In the genomic region with DNA sequence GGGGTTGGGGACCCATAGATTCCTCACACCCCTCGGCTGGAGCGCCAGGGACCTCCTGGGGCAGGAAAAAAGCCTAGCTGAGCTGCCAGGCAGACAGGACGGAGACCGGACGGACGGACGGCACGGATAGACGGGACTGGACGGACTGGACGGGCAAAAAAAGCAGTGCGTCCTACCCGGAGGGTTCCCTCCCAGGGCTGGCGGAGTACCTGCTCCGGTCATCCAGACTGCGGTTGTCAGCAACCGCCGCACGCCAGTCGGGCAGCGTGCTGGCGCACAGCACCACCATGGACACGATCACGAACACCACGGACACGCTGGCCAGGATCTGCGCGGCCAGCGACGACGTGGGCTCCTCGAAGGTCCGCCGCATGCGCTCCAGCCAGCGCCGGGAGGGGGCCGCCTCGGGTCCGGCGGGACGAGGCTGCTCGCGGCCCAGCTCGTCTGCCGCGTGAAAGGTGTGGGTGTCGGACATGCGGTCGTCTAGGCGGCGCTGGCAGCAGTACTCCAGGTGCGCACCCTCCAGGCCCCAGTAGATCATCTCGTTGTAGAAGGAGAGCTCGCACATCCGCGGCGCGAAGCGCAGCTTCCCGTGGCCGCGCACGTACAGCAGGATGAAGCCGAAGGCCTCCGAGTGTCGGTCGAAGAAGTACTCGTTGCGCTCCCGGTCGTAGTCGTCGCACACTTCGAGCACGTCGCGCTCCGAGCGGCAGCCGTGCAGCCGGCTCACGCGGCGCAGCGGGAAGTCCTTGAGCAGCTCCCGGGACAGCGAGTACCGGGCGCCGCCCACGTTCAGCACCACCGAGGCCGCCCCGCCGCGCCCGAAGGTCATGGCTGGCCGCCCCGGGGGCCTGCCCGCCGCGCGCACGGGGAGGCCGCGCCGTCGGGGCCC, we compare ENCODE assay signal across 8 mouse cellular contexts. TPM values are rescaled to one million over a fixed set of nuclear protein-coding genes. Genes with fewer than 3 reads are reported as not detected.
A peak's percentile ranks its signal among the peaks of the same experiment; 100 is the strongest.
DNase-seq lines count a peak whose midpoint lies in the region; ATAC-seq and TF ChIP-seq lines count a peak whose summit lies in the region.

No protein-coding gene starts in this region.

- H3K9me3 ChIP-seq in hindbrain, embryonic 10.5 days: no peaks in the 10 kb centered on the region; the same call in 1 of the 2 replicates

- 2% methylated on average over 109 of the region's 109 CpGs for WGBS in hindbrain, embryonic 10.5 days
- 3% methylated on average over 108 of the region's 109 CpGs for WGBS in small intestine, adult 2 months

- intact Hi-C loops in left cerebral cortex, postnatal 4 days (cut with DNase I): loop anchor here (5.0 to 10.0 kb wide), 3 partner anchors 76 to 356 kb away; partner anchors contain the start of gene Mta3

- H3K4me1 ChIP-seq in hindbrain, embryonic 10.5 days (replicated peaks): peaks cover 28% of the 10 kb centered on the region
- peaks cover 10% of the 10 kb centered on the region for H3K4me1 ChIP-seq in small intestine, adult 2 months (ENCODE audit: control insufficient read depth, insufficient read depth, insufficient read length, low read length)

- no peak for TF ChIP-seq CTCF in layer of hippocampus, adult 2 months (conservative IDR thresholded peaks at IDR 0.05)
- no peak for TF ChIP-seq CTCF in small intestine, adult 2 months (IDR thresholded peaks at IDR 0.05; ENCODE audit: extremely low read depth, insufficient read length, insufficient replicate concordance, low read depth, low read length)

- no peak for TF ChIP-seq POLR2A in small intestine, adult 2 months (IDR thresholded peaks at IDR 0.05; ENCODE audit: low read depth, low read length)

- H3K27ac ChIP-seq in layer of hippocampus, adult 2 months: peak overlapping the region; percentile 62
- peak overlapping the region; percentile 59; the same call in 1 of the 2 replicates for H3K27ac ChIP-seq in hindbrain, embryonic 10.5 days
- no peak overlapping the region for H3K27ac ChIP-seq in small intestine, adult 2 months (ENCODE audit: insufficient read depth, low read depth, low read length)

- no peak for DNase-seq in layer of hippocampus, adult 2 months (ENCODE audit: low spot score in 2 of 2)
- no peak for DNase-seq in layer of hippocampus, adult 9-10 months (ENCODE audit: low spot score)
- DNase-seq in embryo, embryonic 11 days: peak; percentile 51
- DNase-seq in hindbrain, embryonic 10.5 days (ENCODE audit: low spot score): peak; percentile 35
- DNase-seq in left cerebral cortex, postnatal 4 days: peak; percentile 17
- DNase-seq in cerebellum, adult 11-12 months: no peak

- peaks cover 84% of the 10 kb centered on the region for H3K27me3 ChIP-seq in hindbrain, embryonic 10.5 days (ENCODE audit: insufficient read depth, poor library complexity, severe bottlenecking)
- peaks cover 42% of the 10 kb centered on the region for H3K27me3 ChIP-seq in small intestine, adult 2 months (ENCODE audit: control insufficient read depth, insufficient read depth, low read length)

- peak overlapping the region; percentile 61 for H3K4me3 ChIP-seq in layer of hippocampus, adult 2 months
- H3K4me3 ChIP-seq in hindbrain, embryonic 10.5 days: peak overlapping the region; percentile 64
- peak overlapping the region; percentile 76 for H3K4me3 ChIP-seq in small intestine, adult 2 months (ENCODE audit: low read depth, low read length)

- ATAC-seq in megakaryocyte-erythroid progenitor cell, adult 5-6 weeks (replicated peaks; ENCODE audit: low FRiP score, low TSS enrichment, poor library complexity, severe bottlenecking): 0 out of 2 replicates have a peak, but pooled peaks have one; percentile 19

- H3K36me3 ChIP-seq in hindbrain, embryonic 10.5 days: no peaks in the 10 kb centered on the region
- H3K36me3 ChIP-seq in small intestine, adult 2 months (ENCODE audit: control insufficient read depth, insufficient read depth, low read length): no peaks in the 10 kb centered on the region

RNA-seq across cellular contexts. Expression of gene Kcng3, which starts 0.7 kb away (rescaled TPM):
- total RNA-seq in layer of hippocampus, adult 2 months (2021): 10 to 100 TPM in 1 of 2 experiments, 1 to 10 TPM in 1; 9.7 to 11.7 TPM
- polyA plus RNA-seq in hindbrain, embryonic 10.5 days (2016; fragmentation: Nextera tagmentation; extraction: Ambion mirVana): not detected in 2 replicates
- total RNA-seq in left cerebral cortex, postnatal 4 days (2021): 1 to 10 TPM; 4.0 to 4.9 TPM
- 0.17 TPM in 1 of 2 replicates, not detected in the other for total RNA-seq in megakaryocyte-erythroid progenitor cell, adult 5-6 weeks (2014; fragmentation: Nextera tagmentation)
- 0.23 TPM in 1 of 2 replicates, not detected in the other for total RNA-seq in megakaryocyte-erythroid progenitor cell, adult 5-6 weeks (2017)
- 0.25 and 0.36 TPM in 2 replicates for polyA plus RNA-seq in small intestine, adult 2 months (2012; rRNA removed)

Comparison
In these comparisons a context has a peak if more than half of its experiments do, and no peak if none do; other contexts are left out.
1. DNase-seq: peak in embryo, embryonic 11 days (single experiment), hindbrain, embryonic 10.5 days (single experiment) and left cerebral cortex, postnatal 4 days (single experiment); none in layer of hippocampus, adult 2 months (0 of 2), layer of hippocampus, adult 9-10 months (single experiment) and cerebellum, adult 11-12 months (single experiment).
2. RNA of gene Kcng3, which starts 0.7 kb away (total RNA-seq): 9.7 to 11.7 TPM in layer of hippocampus, adult 2 months and 4.0 to 4.9 TPM in left cerebral cortex, postnatal 4 days; 0.17 to 0.23 TPM in megakaryocyte-erythroid progenitor cell, adult 5-6 weeks; every median in the first group is over 4 times any median in the second.
3. Peak in every context shown above with its lines, with median percentiles within 50 percentile points of each other: H3K4me3 ChIP-seq.